Mouse (Mus musculus) yolk sac, embryonic 10.5 days (tissue): ENCODE results near the gene Klk13.
"Not testable (repeated sequence)": the region's sequence is repeated elsewhere in the genome, so short reads cannot be mapped to it uniquely, and the experiment has no call there.

Source experiments
- DNase-seq: peaks from one replicate; pipeline ENCODE4 v3.0.0-alpha.2; 2017; ENCODE audit warnings: low spot score

Gene Klk13

GRCm38 (mm10) chr7:43712267-43712666, at the start of gene Klk13:
Klk13 (plus strand) TSS chr7:43712567.
- no peak for DNase-seq

GRCm38 (mm10) chr7:43662804-43663203, 49.6 kb upstream of the Klk13 start:
- DNase-seq = no peak

DNA sequence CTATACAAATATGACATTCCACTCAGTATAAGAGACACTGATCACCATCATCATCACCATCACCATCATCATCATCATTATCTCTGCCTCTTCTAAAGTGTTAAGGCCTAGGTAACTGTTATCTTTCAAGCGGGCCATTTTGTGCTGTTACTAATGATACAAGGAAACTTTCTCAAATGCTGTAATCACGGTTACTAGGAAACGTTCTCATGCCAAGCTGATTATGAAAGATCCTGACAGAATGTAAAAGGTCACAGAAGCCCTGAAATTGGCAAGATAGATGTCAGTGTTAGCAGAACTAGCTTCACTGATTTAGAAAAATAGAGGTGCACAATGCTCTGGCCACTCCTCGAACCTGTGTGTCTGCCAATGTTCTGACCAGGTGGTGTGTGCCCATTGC, 45.1 kb upstream of the Klk13 start:
- DNase-seq = not testable (repeated sequence)

GRCm38 (mm10) chr7:43668582-43668981, 43.8 kb upstream of the Klk13 start:
- no peak for DNase-seq

- DNase-seq = no peak
Observed at GRCm38 (mm10) chr7:43671064-43671808, 41.1 kb upstream of the Klk13 start.

- peak; percentile 87 for DNase-seq
Observed at GRCm38 (mm10) chr7:43671809-43672580, 40.4 kb upstream of the Klk13 start, which contains the start of gene Ctu1. Ctu1 (plus strand) TSS chr7:43672016.

DNA sequence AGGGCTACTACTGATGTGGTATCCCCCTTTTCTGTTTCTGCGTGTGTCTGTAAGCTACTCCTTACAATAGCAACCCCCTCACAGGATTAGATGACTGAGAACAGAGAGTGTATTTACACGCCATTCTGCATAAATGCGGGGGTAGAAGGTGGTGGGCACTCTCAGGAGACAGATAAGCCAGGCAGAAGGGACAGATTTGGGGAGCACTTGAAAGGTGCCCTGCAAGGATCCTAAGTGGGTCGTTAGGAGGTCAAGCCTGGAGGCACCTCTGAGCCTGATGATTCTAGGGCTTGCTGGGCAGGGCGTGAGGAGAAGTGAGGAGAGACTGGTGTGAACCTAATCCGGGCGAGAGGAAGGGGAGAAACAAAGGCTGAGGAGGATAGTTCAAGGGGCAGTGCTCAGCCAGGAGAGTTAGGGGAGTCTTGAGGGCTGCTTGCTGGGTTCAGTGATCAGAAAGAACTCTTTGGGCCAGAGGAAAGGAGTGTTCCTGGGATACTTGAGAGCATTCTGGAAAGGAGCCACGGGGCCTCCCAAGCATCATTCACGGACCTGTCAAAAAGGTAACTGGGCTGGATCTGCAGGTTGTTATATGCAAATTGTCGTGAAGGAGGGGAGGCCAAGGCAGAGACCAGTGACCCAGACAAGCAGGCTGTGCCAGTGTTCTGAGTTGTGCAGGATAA, 39.6 kb upstream of the Klk13 start:
- no peak for DNase-seq

- DNase-seq = no peak
Observed at GRCm38 (mm10) chr7:43675091-43675490, 37.3 kb upstream of the Klk13 start.

DNA sequence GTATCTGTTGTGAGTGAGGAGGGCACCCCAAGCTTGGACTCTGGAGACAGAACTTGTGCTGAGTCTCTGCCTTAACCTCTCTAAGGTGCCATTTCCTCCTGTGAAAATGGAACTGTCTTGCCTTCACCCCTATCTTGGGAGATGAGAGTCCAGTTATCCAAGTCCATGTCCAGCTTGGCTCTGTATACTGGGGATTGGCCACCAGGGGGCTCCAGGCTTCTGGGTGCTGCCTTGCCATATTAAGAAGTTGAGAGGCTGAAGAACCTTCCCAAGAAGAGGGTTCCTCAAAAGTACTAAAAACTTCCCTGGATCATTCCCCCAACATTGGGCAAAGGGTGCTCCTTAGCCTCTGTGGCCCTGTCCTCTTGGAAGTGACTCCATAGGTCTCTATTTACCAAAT, 33.9 kb upstream of the Klk13 start:
- DNase-seq = no peak

GRCm38 (mm10) chr7:43680960-43681359, 31.4 kb upstream of the Klk13 start:
- DNase-seq = peak; percentile 15

GRCm38 (mm10) chr7:43682511-43682910, 29.9 kb upstream of the Klk13 start:
- not testable (repeated sequence) for DNase-seq

DNA sequence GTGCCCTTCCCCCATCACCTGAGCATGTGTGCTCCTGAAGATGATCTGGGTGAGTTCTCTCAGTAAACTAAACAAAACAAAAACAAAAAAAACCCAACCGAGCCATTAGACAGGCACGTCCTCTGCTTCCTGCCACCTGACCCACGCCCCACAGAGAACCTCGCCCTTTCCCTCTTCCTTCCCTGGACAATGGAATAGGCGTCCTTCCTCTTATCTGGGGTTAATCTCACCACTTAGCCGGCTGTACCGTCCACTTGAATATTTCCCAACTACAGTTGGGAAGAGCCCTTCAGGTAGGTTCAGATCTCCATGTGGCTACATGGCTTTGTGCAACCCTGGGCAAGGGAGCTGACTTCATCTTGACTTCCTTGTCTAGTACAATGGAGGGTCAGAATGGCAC, 27.3 kb upstream of the Klk13 start:
- DNase-seq = no peak

DNA sequence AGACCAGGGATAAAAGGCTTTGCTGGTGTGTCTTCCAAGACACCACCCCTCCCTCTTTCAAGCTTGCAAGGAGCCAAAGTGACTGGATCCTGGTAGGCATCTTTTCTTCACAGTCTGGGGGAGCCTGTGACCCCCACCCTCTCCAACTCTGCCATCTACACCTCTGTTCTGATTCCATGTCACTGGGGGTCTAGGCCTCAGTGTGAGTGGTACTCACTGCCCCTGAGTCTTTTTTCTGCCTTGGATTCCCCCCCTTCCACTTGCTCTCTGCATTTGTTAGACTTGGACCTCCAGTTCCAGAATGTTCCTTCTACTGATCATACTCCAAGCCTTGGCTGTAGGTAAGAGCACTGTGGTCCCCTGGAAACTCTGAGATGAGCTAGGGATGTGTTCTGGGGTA, 22.2 kb upstream of the Klk13 start, which contains the start of gene Klk14:
Gene Klk14 (plus strand): TSS at position 301 of the 400 bp plus-strand sequence.
- DNase-seq = no peak

DNA sequence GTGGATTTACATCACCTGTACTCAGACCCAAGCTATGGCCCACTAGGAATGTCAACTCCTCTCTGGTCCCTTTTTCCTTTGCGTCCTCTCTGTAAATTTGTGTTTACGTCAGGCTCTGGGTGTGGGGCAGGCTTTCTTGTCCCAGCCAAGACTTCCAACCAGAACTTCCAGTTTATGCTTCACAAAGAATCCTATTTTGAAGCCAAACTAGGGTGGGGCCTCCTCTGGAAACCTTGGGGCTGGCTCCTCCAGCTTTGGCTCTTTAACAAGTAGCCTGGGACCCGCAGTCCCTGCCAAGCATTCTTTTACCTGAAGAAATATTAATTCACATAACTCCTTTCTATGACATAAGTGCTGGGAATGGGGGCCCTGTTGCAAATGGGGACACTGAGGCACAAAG, 2.3 kb upstream of the Klk13 start:
- no peak for DNase-seq

GRCm38 (mm10) chr7:43712917-43713316, 550 bp downstream of the Klk13 start:
- DNase-seq = no peak

DNA sequence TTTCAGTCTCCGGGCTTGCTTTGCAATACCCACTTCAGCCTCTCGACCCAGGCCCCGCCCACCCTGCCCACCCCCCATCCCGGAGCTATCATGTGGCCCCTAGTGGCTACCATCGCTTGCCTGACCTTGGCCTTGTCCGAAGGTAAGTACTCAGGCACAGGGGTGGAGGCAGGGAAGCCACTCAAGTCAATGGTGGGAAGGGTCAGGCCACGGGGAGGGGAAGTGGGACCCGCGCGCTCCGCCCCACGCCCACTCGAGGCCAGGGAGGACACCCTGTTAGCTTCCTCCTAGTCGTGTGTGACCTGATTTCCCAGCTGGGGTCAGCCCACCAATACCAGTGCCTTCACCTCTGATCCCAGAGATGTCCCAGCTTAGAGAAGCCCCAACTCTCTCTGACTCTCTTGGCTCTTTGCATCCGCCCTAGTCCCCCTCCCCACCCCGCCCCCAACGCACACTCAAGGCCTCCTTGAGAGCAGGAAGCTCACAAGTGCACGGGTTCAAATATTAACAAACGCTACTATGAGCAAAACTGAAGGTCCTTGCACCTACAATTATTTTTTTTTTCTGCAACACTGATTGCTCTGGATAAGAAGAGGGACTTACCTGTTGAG, 1.5 kb downstream of the Klk13 start:
- DNase-seq = no peak

DNA sequence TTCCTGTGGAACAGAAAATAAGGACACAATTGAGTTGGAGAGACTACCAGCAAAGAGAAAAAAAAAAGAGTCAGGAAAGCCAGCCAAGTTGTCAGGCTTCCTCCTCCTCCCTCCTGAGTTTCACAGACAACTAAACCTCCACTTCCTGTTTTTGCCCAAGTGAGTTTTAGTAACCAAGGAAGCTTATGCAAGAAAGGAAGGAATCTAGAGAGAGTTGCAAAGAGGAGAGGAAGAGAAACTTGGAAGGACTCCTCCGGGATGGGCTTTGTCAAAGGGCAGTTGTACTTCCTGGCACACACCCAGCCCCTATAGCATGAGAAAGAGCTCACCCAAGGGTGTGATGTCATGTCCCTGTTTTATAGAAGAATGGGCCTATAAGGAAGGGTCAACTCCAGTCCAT, 35.4 kb downstream of the Klk13 start:
- no peak for DNase-seq

DNA sequence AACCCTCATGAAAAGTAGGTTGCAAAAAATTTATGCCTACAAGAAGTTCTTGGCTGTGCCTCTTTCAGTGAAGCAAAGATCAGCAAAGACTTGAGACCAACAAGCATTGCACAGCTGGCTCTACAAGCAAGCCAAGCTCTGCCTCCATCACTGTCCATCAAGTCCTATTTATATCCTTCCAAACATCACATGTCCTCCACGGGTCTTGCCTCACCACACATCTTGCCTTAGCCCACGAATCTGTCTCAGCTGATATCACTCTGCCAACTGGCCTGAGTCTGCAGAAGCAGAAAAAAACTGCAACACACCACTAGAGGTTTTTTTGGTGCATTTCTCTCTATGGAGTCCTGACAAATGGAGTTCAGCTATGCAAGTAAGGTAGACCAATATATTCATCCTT, 40.4 kb downstream of the Klk13 start:
- no peak for DNase-seq

GRCm38 (mm10) chr7:43766484-43766883, 54.1 kb downstream of the Klk13 start:
- DNase-seq = no peak

DNA sequence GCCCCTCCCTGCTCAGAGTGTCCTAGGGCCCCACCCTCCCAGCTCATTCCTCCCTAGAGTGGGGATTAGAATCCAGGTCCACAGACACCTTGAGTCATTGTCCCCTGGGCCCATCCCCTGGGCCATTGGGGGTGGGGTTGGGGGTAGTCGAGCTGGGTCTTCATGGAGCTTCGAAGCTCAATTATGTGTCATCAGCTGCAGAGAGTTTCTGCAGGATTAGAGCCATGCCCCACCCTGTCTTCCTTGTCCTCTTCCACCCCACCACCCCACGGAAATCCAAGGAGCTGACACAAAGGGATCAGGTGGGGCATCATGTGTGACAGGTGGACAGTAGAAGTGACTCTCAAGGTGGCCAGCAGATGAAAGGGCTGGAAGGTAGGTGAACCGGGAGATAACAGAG, 56.2 kb downstream of the Klk13 start, which contains the start of gene Klk12:
Gene Klk12 (plus strand): TSS at position 301 of the 400 bp plus-strand sequence.
- DNase-seq = no peak

DNA sequence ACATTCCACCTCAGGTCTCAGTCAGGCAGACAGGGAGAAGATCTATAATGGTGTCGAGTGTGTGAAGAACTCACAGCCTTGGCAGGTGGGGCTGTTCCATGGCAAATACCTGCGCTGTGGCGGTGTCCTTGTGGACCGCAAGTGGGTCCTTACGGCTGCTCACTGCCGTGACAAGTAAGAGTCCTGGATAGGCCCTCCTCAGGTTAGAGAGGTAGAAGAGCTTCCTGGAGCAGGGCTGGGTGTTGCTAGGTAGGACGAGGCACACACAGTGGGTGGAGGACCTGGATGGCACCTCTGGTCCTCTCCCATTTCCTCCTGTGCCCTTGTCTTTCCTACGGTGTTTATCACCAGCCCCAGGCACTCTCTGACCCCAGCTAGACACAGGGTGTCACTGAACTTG, 57.3 kb downstream of the Klk13 start:
- no peak for DNase-seq

GRCm38 (mm10) chr7:43770701-43771100, 58.3 kb downstream of the Klk13 start:
- DNase-seq = no peak
